30 mouse cellular contexts compared by ENCODE assay signal in genomic region chr19:40638582-40638981, GRCm38 (mm10). TPM values are rescaled to one million over a fixed set of nuclear protein-coding genes. Genes with fewer than 3 reads are reported as not detected.
DNase-seq lines count a peak whose midpoint lies in the region; ATAC-seq and TF ChIP-seq lines count a peak whose summit lies in the region.
"Had no signal": no experiment of that assay in that cellular context is flagged by ENCODE, and none has a peak within 500 bp of the region (broad histone marks: within the 10 kb centered on the region; RNA-seq: fewer than 3 reads in every experiment).

No protein-coding gene starts in this region.

- no peaks in the 10 kb centered on the region for H3K27me3 ChIP-seq in lung, postnatal 0 days (replicated peaks; ENCODE audit: insufficient read depth, low read length)
- H3K27me3 ChIP-seq in small intestine, adult 2 months (ENCODE audit: control insufficient read depth, insufficient read depth, low read length) = no peaks in the 10 kb centered on the region
- H3K27me3 ChIP-seq in intestine, embryonic 16.5 days (replicated peaks; ENCODE audit: control insufficient read depth, insufficient read depth, low read length) = no peaks in the 10 kb centered on the region
- H3K27me3 ChIP-seq: embryonic facial prominence, embryonic 15.5 days; forebrain, embryonic 13.5 days; heart, embryonic 13.5 days; liver, embryonic 15.5 days; megakaryocyte, embryonic 14.5 days; midbrain, embryonic 12.5 days; neural tube, embryonic 13.5 days had no signal

- no peak for TF ChIP-seq EP300 in lung, postnatal 0 days (IDR thresholded peaks at IDR 0.05)

- TF ChIP-seq CTCF in gastrocnemius, adult 2 months (IDR thresholded peaks at IDR 0.05) = no peak
- no peak for TF ChIP-seq CTCF in lung, postnatal 0 days (IDR thresholded peaks at IDR 0.05)
- TF ChIP-seq CTCF in small intestine, adult 2 months (IDR thresholded peaks at IDR 0.05; ENCODE audit: extremely low read depth, insufficient read length, insufficient replicate concordance, low read depth, low read length) = no peak

- peak overlapping the region; percentile 84 for H3K27ac ChIP-seq in gastrocnemius, adult 2 months
- peak overlapping the region; percentile 29; the same call in 1 of the 2 replicates for H3K27ac ChIP-seq in lung, postnatal 0 days (ENCODE audit: low read length)
- H3K27ac ChIP-seq in small intestine, adult 2 months (ENCODE audit: insufficient read depth, low read depth, low read length) = peak overlapping the region; percentile 59; the same call in 1 of the 2 replicates
- no peak overlapping the region for H3K27ac ChIP-seq in intestine, embryonic 16.5 days (ENCODE audit: low read length)
- H3K27ac ChIP-seq: embryonic facial prominence, embryonic 10.5 days; embryonic facial prominence, embryonic 15.5 days; forebrain, embryonic 13.5 days; liver, embryonic 15.5 days; midbrain, embryonic 12.5 days; neural tube, embryonic 13.5 days had no signal

- intact Hi-C loops in gastrocnemius, adult 2 months (cut with DNase I) = no loop called here
- intact Hi-C loops in gastrocnemius, postnatal 14 days (cut with DNase I; ENCODE audit: low total_unique reads) = no loop called here

- no peaks in the 10 kb centered on the region for H3K36me3 ChIP-seq in lung, postnatal 0 days (ENCODE audit: insufficient read depth, low read length)
- H3K36me3 ChIP-seq in small intestine, adult 2 months (ENCODE audit: control insufficient read depth, insufficient read depth, low read length) = no peaks in the 10 kb centered on the region
- no peaks in the 10 kb centered on the region for H3K36me3 ChIP-seq in intestine, embryonic 16.5 days (ENCODE audit: control insufficient read depth, insufficient read depth, low read length)
- H3K36me3 ChIP-seq: embryonic facial prominence, embryonic 10.5 days; embryonic facial prominence, embryonic 15.5 days; G1E; heart, embryonic 13.5 days; liver, embryonic 15.5 days; midbrain, embryonic 12.5 days; neural tube, embryonic 13.5 days had no signal

- H3K4me1 ChIP-seq in lung, postnatal 0 days (ENCODE audit: insufficient read depth, low read depth, low read length) = peaks cover 1% of the 10 kb centered on the region; the same call in 1 of the 2 replicates
- H3K4me1 ChIP-seq in small intestine, adult 2 months (ENCODE audit: control insufficient read depth, insufficient read depth, insufficient read length, low read length) = peaks cover 2% of the 10 kb centered on the region; the same call in 1 of the 2 replicates
- no peaks in the 10 kb centered on the region for H3K4me1 ChIP-seq in intestine, embryonic 16.5 days (ENCODE audit: control insufficient read depth, insufficient read depth, low read length)
- H3K4me1 ChIP-seq: embryonic facial prominence, embryonic 10.5 days; embryonic facial prominence, embryonic 15.5 days; forebrain, embryonic 13.5 days; heart, embryonic 13.5 days; midbrain, embryonic 12.5 days; neural tube, embryonic 13.5 days had no signal

- WGBS in lung, postnatal 0 days = 90% methylated on average over 5 of the region's 5 CpGs
- 81% methylated on average over 5 of the region's 5 CpGs for WGBS in small intestine, adult 2 months
- WGBS in intestine, embryonic 16.5 days = 90% methylated on average over 5 of the region's 5 CpGs

- no peak overlapping the region for H3K4me2 ChIP-seq in lung, postnatal 0 days (replicated peaks; ENCODE audit: low read depth, low read length)
- H3K4me2 ChIP-seq in intestine, embryonic 16.5 days (ENCODE audit: low read depth, low read length) = no peak overlapping the region
- H3K4me2 ChIP-seq: embryonic facial prominence, embryonic 15.5 days; forebrain, embryonic 13.5 days; heart, embryonic 13.5 days; liver, embryonic 15.5 days; midbrain, embryonic 12.5 days; neural tube, embryonic 13.5 days had no signal

- no peak overlapping the region for H3K4me3 ChIP-seq in gastrocnemius, adult 2 months
- H3K4me3 ChIP-seq in lung, postnatal 0 days (ENCODE audit: low read depth, low read length) = no peak overlapping the region
- no peak overlapping the region for H3K4me3 ChIP-seq in small intestine, adult 2 months (ENCODE audit: low read depth, low read length)
- H3K4me3 ChIP-seq in intestine, embryonic 16.5 days (ENCODE audit: low read length) = no peak overlapping the region
- H3K4me3 ChIP-seq: embryonic facial prominence, embryonic 10.5 days; embryonic facial prominence, embryonic 15.5 days; forebrain, embryonic 13.5 days; heart, embryonic 13.5 days; liver, embryonic 15.5 days; megakaryocyte, embryonic 14.5 days; midbrain, embryonic 12.5 days; neural tube, embryonic 13.5 days had no signal

- TF ChIP-seq POLR2A in small intestine, adult 2 months (IDR thresholded peaks at IDR 0.05; ENCODE audit: low read depth, low read length) = no peak

- no peak for ATAC-seq in lung, postnatal 0 days
- ATAC-seq in granulocyte monocyte progenitor cell, adult 5-6 weeks (replicated peaks; ENCODE audit: poor library complexity, severe bottlenecking) = peak; percentile 54
- no peak for ATAC-seq in intestine, embryonic 16.5 days
- ATAC-seq: forebrain, embryonic 13.5 days; hindbrain, embryonic 16.5 days had no signal

- H3K9ac ChIP-seq in lung, postnatal 0 days (replicated peaks; ENCODE audit: low read depth) = no peak overlapping the region
- H3K9ac ChIP-seq in intestine, embryonic 16.5 days (ENCODE audit: low read depth, low read length) = no peak overlapping the region
- H3K9ac ChIP-seq: embryonic facial prominence, embryonic 15.5 days; forebrain, embryonic 13.5 days; heart, embryonic 13.5 days; liver, embryonic 15.5 days; midbrain, embryonic 12.5 days; neural tube, embryonic 13.5 days had no signal

- DNase-seq in gastrocnemius, adult 2 months = no peak
- no peak for DNase-seq in gastrocnemius, postnatal 14 days
- DNase-seq in lung, postnatal 0 days (ENCODE audit: low spot score) = no peak
- no peak for DNase-seq in lung, adult 18-20 months
- no peak for DNase-seq in kidney, adult 18-20 months
- DNase-seq: adrenal gland, postnatal 25 days; cerebellum, adult 8-10 months; cerebellum, postnatal 25 days; gastrocnemius, postnatal 25 days; heart, postnatal 10 days; kidney, adult 8-10 months; kidney, postnatal 10 days; layer of hippocampus, adult 9-11 months; lung, postnatal 14 days; right cerebral cortex, postnatal 14 days; thymus, postnatal 14 days had no signal

- H3K9me3 ChIP-seq in lung, postnatal 0 days (ENCODE audit: low read length) = no peaks in the 10 kb centered on the region
- H3K9me3 ChIP-seq in intestine, embryonic 16.5 days (ENCODE audit: control insufficient read depth, low read length) = no peaks in the 10 kb centered on the region
- H3K9me3 ChIP-seq: embryonic facial prominence, embryonic 10.5 days; embryonic facial prominence, embryonic 15.5 days; forebrain, embryonic 13.5 days; G1E; liver, embryonic 15.5 days; midbrain, embryonic 12.5 days had no signal

RNA-seq across cellular contexts. Expression of gene Entpd1, which starts 26.4 kb away (rescaled TPM):
- 10 to 100 TPM; 10.0 to 12.9 TPM for total RNA-seq in gastrocnemius, adult 2 months (2021)
- total RNA-seq in gastrocnemius, postnatal 14 days (2021) = 10 to 100 TPM; 20.2 to 25.9 TPM
- 27.9 and 32.2 TPM in 2 replicates for polyA plus RNA-seq in lung, postnatal 0 days (2015; fragmentation: Nextera tagmentation; extraction: Ambion mirVana)
- total RNA-seq in granulocyte monocyte progenitor cell, adult 5-6 weeks (2014; fragmentation: Nextera tagmentation) = 4.0 and 12.1 TPM in 2 replicates
- 12.8 and 15.0 TPM in 2 replicates for total RNA-seq in granulocyte monocyte progenitor cell, adult 5-6 weeks (2017)
- polyA plus RNA-seq in small intestine, adult 2 months (2012; rRNA removed) = 3.1 and 4.6 TPM in 2 replicates
- polyA plus RNA-seq in intestine, embryonic 16.5 days (2015; fragmentation: Nextera tagmentation; extraction: Ambion mirVana) = 7.5 and 7.6 TPM in 2 replicates
- polyA plus RNA-seq: C2C12, G1E had no signal

RNA-seq across cellular contexts. Expression of gene Tctn3, which starts 26.5 kb away (rescaled TPM):
- total RNA-seq in gastrocnemius, adult 2 months (2021) = 1 to 10 TPM; 2.6 to 2.8 TPM
- total RNA-seq in gastrocnemius, postnatal 14 days (2021) = 1 to 10 TPM; 1.9 to 2.6 TPM
- 7.2 and 7.8 TPM in 2 replicates for polyA plus RNA-seq in lung, postnatal 0 days (2015; fragmentation: Nextera tagmentation; extraction: Ambion mirVana)
- total RNA-seq in granulocyte monocyte progenitor cell, adult 5-6 weeks (2014; fragmentation: Nextera tagmentation) = 6.6 and 9.2 TPM in 2 replicates
- 3.5 and 4.0 TPM in 2 replicates for total RNA-seq in granulocyte monocyte progenitor cell, adult 5-6 weeks (2017)
- 3.7 and 4.0 TPM in 2 replicates for polyA plus RNA-seq in small intestine, adult 2 months (2012; rRNA removed)
- 10.6 and 11.7 TPM in 2 replicates for polyA plus RNA-seq in intestine, embryonic 16.5 days (2015; fragmentation: Nextera tagmentation; extraction: Ambion mirVana)

RNA-seq across cellular contexts. Expression of gene Aldh18a1, which starts 50.3 kb away (rescaled TPM):
- 1 to 10 TPM; 3.5 to 5.0 TPM for total RNA-seq in gastrocnemius, adult 2 months (2021)
- 10 to 100 TPM in 1 of 2 experiments, 1 to 10 TPM in 1; 7.9 to 12.0 TPM for total RNA-seq in gastrocnemius, postnatal 14 days (2021)
- polyA plus RNA-seq in lung, postnatal 0 days (2015; fragmentation: Nextera tagmentation; extraction: Ambion mirVana) = 11.1 and 13.6 TPM in 2 replicates
- total RNA-seq in granulocyte monocyte progenitor cell, adult 5-6 weeks (2014; fragmentation: Nextera tagmentation) = 34.7 and 35.8 TPM in 2 replicates
- total RNA-seq in granulocyte monocyte progenitor cell, adult 5-6 weeks (2017) = 34.4 and 36.8 TPM in 2 replicates
- 34.4 and 87.3 TPM in 2 replicates for polyA plus RNA-seq in small intestine, adult 2 months (2012; rRNA removed)
- polyA plus RNA-seq in intestine, embryonic 16.5 days (2015; fragmentation: Nextera tagmentation; extraction: Ambion mirVana) = 299 and 355 TPM in 2 replicates
